13 mouse cellular contexts compared by ENCODE assay signal in genomic region chr7:130993907-130994306, GRCm38 (mm10). TPM values are rescaled to one million over a fixed set of nuclear protein-coding genes. Genes with fewer than 3 reads are reported as not detected.
A peak's percentile ranks its signal among the peaks of the same experiment; 100 is the strongest.
DNase-seq lines count a peak whose midpoint lies in the region; ATAC-seq and TF ChIP-seq lines count a peak whose summit lies in the region.
"Had no signal": no experiment of that assay in that cellular context is flagged by ENCODE, and none has a peak within 500 bp of the region (broad histone marks: within the 10 kb centered on the region; RNA-seq: fewer than 3 reads in every experiment).

No protein-coding gene starts in this region.

- H3K4me2 ChIP-seq in hindbrain, embryonic 11.5 days (replicated peaks; ENCODE audit: low read depth, low read length), result no peak overlapping the region
- H3K4me2 ChIP-seq in stomach, embryonic 16.5 days (ENCODE audit: low read depth, low read length), result no peak overlapping the region
- H3K4me2 ChIP-seq: embryonic facial prominence, embryonic 12.5 days; limb, embryonic 12.5 days had no signal

- H3K27me3 ChIP-seq in hindbrain, embryonic 11.5 days (ENCODE audit: control insufficient read depth, insufficient read depth, low read length), result no peaks in the 10 kb centered on the region
- no peaks in the 10 kb centered on the region for H3K27me3 ChIP-seq in hindbrain, embryonic 10.5 days (ENCODE audit: insufficient read depth, poor library complexity, severe bottlenecking)
- H3K27me3 ChIP-seq in testis, adult 2 months (ENCODE audit: control insufficient read depth, insufficient read depth, low read length), result no peaks in the 10 kb centered on the region
- H3K27me3 ChIP-seq in stomach, embryonic 16.5 days (ENCODE audit: control insufficient read depth, insufficient read depth, low read length), result no peaks in the 10 kb centered on the region
- H3K27me3 ChIP-seq: embryonic facial prominence, embryonic 12.5 days; limb, embryonic 12.5 days had no signal

- TF ChIP-seq POLR2A in testis, adult 2 months (IDR thresholded peaks at IDR 0.05; ENCODE audit: control insufficient read depth, low read depth, low read length), result no peak

- H3K9me3 ChIP-seq in hindbrain, embryonic 11.5 days (ENCODE audit: control insufficient read depth, low read length), result no peaks in the 10 kb centered on the region
- no peaks in the 10 kb centered on the region for H3K9me3 ChIP-seq in hindbrain, embryonic 10.5 days
- H3K9me3 ChIP-seq in stomach, embryonic 16.5 days (replicated peaks; ENCODE audit: control insufficient read depth, low read length), result peaks cover 5% of the 10 kb centered on the region; the same call in 1 of the 2 replicates
- H3K9me3 ChIP-seq: limb, embryonic 12.5 days had no signal

- 47% methylated on average over 8 of the region's 8 CpGs for WGBS in hindbrain, embryonic 11.5 days
- 52% methylated on average over 8 of the region's 8 CpGs for WGBS in hindbrain, embryonic 10.5 days
- 51% methylated on average over 8 of the region's 8 CpGs for WGBS in stomach, embryonic 16.5 days

- H3K4me1 ChIP-seq in hindbrain, embryonic 11.5 days (replicated peaks; ENCODE audit: control insufficient read depth, insufficient read depth, low read length), result no peaks in the 10 kb centered on the region
- no peaks in the 10 kb centered on the region for H3K4me1 ChIP-seq in hindbrain, embryonic 10.5 days (replicated peaks)
- peaks cover 7% of the 10 kb centered on the region for H3K4me1 ChIP-seq in testis, adult 2 months (ENCODE audit: control insufficient read depth, insufficient read depth, low read length)
- H3K4me1 ChIP-seq in stomach, embryonic 16.5 days (ENCODE audit: control insufficient read depth, insufficient read depth, low read length), result no peaks in the 10 kb centered on the region
- H3K4me1 ChIP-seq: embryonic facial prominence, embryonic 12.5 days had no signal

- H3K27ac ChIP-seq in hindbrain, embryonic 11.5 days (ENCODE audit: low read depth, low read length), result no peak overlapping the region
- no peak overlapping the region for H3K27ac ChIP-seq in hindbrain, embryonic 10.5 days
- H3K27ac ChIP-seq in testis, adult 2 months (ENCODE audit: control insufficient read depth, insufficient read depth, low read depth, low read length), result no peak overlapping the region
- H3K27ac ChIP-seq in stomach, embryonic 16.5 days (ENCODE audit: low read length), result no peak overlapping the region
- H3K27ac ChIP-seq: embryonic facial prominence, embryonic 12.5 days; limb, embryonic 12.5 days had no signal

- peak; percentile 23 for DNase-seq in hindbrain, embryonic 11.5 days (ENCODE audit: low spot score)
- no peak for DNase-seq in hindbrain, embryonic 10.5 days (ENCODE audit: low spot score)
- no peak for DNase-seq in testis, postnatal 14 days (ENCODE audit: low spot score)
- DNase-seq in brain, adult 2 months (ENCODE audit: low read depth, low spot score), result peak; percentile 56
- no peak for DNase-seq in adrenal gland, postnatal 25 days
- DNase-seq in layer of hippocampus, adult 9-10 months (ENCODE audit: low spot score), result no peak
- DNase-seq: gastrocnemius, postnatal 36 days had no signal

- TF ChIP-seq CTCF in testis, adult 2 months (IDR thresholded peaks at IDR 0.05; ENCODE audit: control insufficient read depth, insufficient read depth, insufficient replicate concordance, low read depth, low read length), result peak; percentile 18; the same call in 1 of the 2 replicates

- no peaks in the 10 kb centered on the region for H3K36me3 ChIP-seq in hindbrain, embryonic 11.5 days (ENCODE audit: control insufficient read depth, insufficient read depth, low read length)
- no peaks in the 10 kb centered on the region for H3K36me3 ChIP-seq in hindbrain, embryonic 10.5 days
- no peaks in the 10 kb centered on the region for H3K36me3 ChIP-seq in testis, adult 2 months (ENCODE audit: control insufficient read depth, insufficient read depth, low read length)
- no peaks in the 10 kb centered on the region for H3K36me3 ChIP-seq in stomach, embryonic 16.5 days (ENCODE audit: control insufficient read depth, insufficient read depth, low read length)
- H3K36me3 ChIP-seq: embryonic facial prominence, embryonic 12.5 days; limb, embryonic 12.5 days had no signal

- no peak overlapping the region for H3K9ac ChIP-seq in hindbrain, embryonic 11.5 days (ENCODE audit: low read depth, low read length)
- no peak overlapping the region for H3K9ac ChIP-seq in stomach, embryonic 16.5 days (ENCODE audit: low read length)
- H3K9ac ChIP-seq: embryonic facial prominence, embryonic 12.5 days; limb, embryonic 12.5 days had no signal

- no peak for ATAC-seq in hindbrain, embryonic 11.5 days (ENCODE audit: low FRiP score)
- ATAC-seq in stomach, embryonic 16.5 days (ENCODE audit: insufficient read depth, low FRiP score), result peak; percentile 60; the same call in 1 of the 2 replicates
- ATAC-seq: inflammation-experienced regulatory T-cells, adult 6 months had no signal

- no peak overlapping the region for H3K4me3 ChIP-seq in hindbrain, embryonic 11.5 days (ENCODE audit: low read depth, low read length)
- H3K4me3 ChIP-seq in hindbrain, embryonic 10.5 days, result no peak overlapping the region
- H3K4me3 ChIP-seq in testis, adult 2 months (ENCODE audit: control insufficient read depth, low read depth, low read length), result no peak overlapping the region
- H3K4me3 ChIP-seq in stomach, embryonic 16.5 days (replicated peaks; ENCODE audit: low read length), result no peak overlapping the region
- H3K4me3 ChIP-seq: embryonic facial prominence, embryonic 12.5 days; limb, embryonic 12.5 days had no signal

RNA-seq across cellular contexts. Expression of gene Dmbt1, which starts 37.9 kb away (rescaled TPM):
- not detected in 2 replicates for polyA plus RNA-seq in hindbrain, embryonic 11.5 days (2014; fragmentation: Nextera tagmentation; extraction: Ambion mirVana)
- not detected in 2 replicates for polyA plus RNA-seq in hindbrain, embryonic 10.5 days (2016; fragmentation: Nextera tagmentation; extraction: Ambion mirVana)
- polyA plus RNA-seq in testis, adult 2 months (2012; rRNA removed), result 0.36 and 0.48 TPM in 2 replicates
- 68.6 and 80.4 TPM in 2 replicates for polyA plus RNA-seq in stomach, embryonic 16.5 days (2015; fragmentation: Nextera tagmentation; extraction: Ambion mirVana)
- not detected in 2 replicates for total RNA-seq in adrenal gland, postnatal 25 days (2021)
- total RNA-seq: gastrocnemius, postnatal 36 days had no signal
- polyA plus RNA-seq: embryonic facial prominence, embryonic 12.5 days; inflammation-experienced regulatory T-cells, adult 6 months; limb, embryonic 12.5 days; neural tube, embryonic 11.5 days had no signal

RNA-seq across cellular contexts. Expression of gene Htra1, which starts 58.0 kb away (rescaled TPM):
- 7.3 and 19.0 TPM in 2 replicates for polyA plus RNA-seq in hindbrain, embryonic 11.5 days (2014; fragmentation: Nextera tagmentation; extraction: Ambion mirVana)
- polyA plus RNA-seq in hindbrain, embryonic 10.5 days (2016; fragmentation: Nextera tagmentation; extraction: Ambion mirVana), result 2.5 and 7.0 TPM in 2 replicates
- 6.7 and 7.3 TPM in 2 replicates for polyA plus RNA-seq in testis, adult 2 months (2012; rRNA removed)
- 30.3 and 32.2 TPM in 2 replicates for polyA plus RNA-seq in stomach, embryonic 16.5 days (2015; fragmentation: Nextera tagmentation; extraction: Ambion mirVana)
- 38.3 and 45.7 TPM in 2 replicates for total RNA-seq in adrenal gland, postnatal 25 days (2021)
- polyA plus RNA-seq: inflammation-experienced regulatory T-cells, adult 6 months had no signal

Comparison
In these comparisons a context has a peak if more than half of its experiments do, and no peak if none do; other contexts are left out.
1. DNase-seq: peak in hindbrain, embryonic 11.5 days (single experiment) and brain, adult 2 months (single experiment); none in hindbrain, embryonic 10.5 days (single experiment), testis, postnatal 14 days (single experiment), adrenal gland, postnatal 25 days (single experiment) and layer of hippocampus, adult 9-10 months (single experiment).
2. RNA of gene Dmbt1, which starts 37.9 kb away (polyA plus RNA-seq): 68.6 to 80.4 TPM in stomach, embryonic 16.5 days; 0.36 to 0.48 TPM in testis, adult 2 months, not detected in hindbrain, embryonic 11.5 days and not detected in hindbrain, embryonic 10.5 days; every median in the first group is over 10 times any median in the second.